Mouse (Mus musculus) testis, adult 2 months (tissue): Measurements from ENCODE around the gene Ptges3l.

ENCODE experiments used
- CTCF ChIP-seq: fragments of 200-500 bp; IDR thresholded peaks from 2 replicates; pipeline ENCODE4 v1.5.1; 2012; ENCODE audit warnings: low read depth, mild to moderate bottlenecking, inconsistent platforms, low read length, moderate library complexity; ENCODE audit not compliant: control insufficient read depth, insufficient read depth, insufficient replicate concordance
- POLR2A ChIP-seq: fragments of 200-500 bp; IDR thresholded peaks from 2 replicates; pipeline ENCODE4 v1.6.1; 2012; ENCODE audit warnings: low read depth, mild to moderate bottlenecking, inconsistent platforms, low read length, moderate library complexity; ENCODE audit not compliant: control insufficient read depth

GRCm38 (mm10) chr11:101418991-101419390 is 6.1 kb downstream of the Ptges3l start:
- TF ChIP-seq CTCF (no peak), POLR2A (no peak)
